Mouse (Mus musculus): ENCODE data around the gene Rnf166. TPM values are rescaled to one million over a fixed set of nuclear protein-coding genes. Genes with fewer than 3 reads are reported as not detected.

Rnf166 gene
- polyA plus RNA-seq, 1 experiment from 2014 or later = 35.3 TPM

Small RNA genes within 50 kb of the gene (microRNA-seq; reads per million reads assigned to microRNA genes)
- gene Gm24366 = not detected

Other genes starting within 250 kb of the Rnf166 start
- gene Zfpm1, start 193.9 kb downstream of the Rnf166 start, polyA plus RNA-seq (2014; fragmentation: Nextera tagmentation; extraction: Ambion mirVana) = 2.7 and 2.8 TPM in 2 replicates
- not detected in 2 replicates for gene Trhr2, start 115.3 kb downstream of the Rnf166 start, polyA plus RNA-seq (2014; fragmentation: Nextera tagmentation; extraction: Ambion mirVana)
- gene Zc3h18, start 99.5 kb downstream of the Rnf166 start, polyA plus RNA-seq (2014; fragmentation: Nextera tagmentation; extraction: Ambion mirVana) = 35.7 and 43.8 TPM in 2 replicates
- gene Il17c, start 54.0 kb downstream of the Rnf166 start, polyA plus RNA-seq (2014; fragmentation: Nextera tagmentation; extraction: Ambion mirVana) = not detected in 2 replicates
- 186 and 216 TPM in 2 replicates for gene Cyba, start 43.1 kb downstream of the Rnf166 start, polyA plus RNA-seq (2014; fragmentation: Nextera tagmentation; extraction: Ambion mirVana)
- 23.2 and 36.1 TPM in 2 replicates for gene Mvd, start 32.6 kb downstream of the Rnf166 start, polyA plus RNA-seq (2014; fragmentation: Nextera tagmentation; extraction: Ambion mirVana)
- gene Snai3, start 15.3 kb downstream of the Rnf166 start, polyA plus RNA-seq (2014; fragmentation: Nextera tagmentation; extraction: Ambion mirVana) = 0.23 and 0.51 TPM in 2 replicates
- 50.4 and 51.6 TPM in 2 replicates for gene Ctu2, start 79 bp upstream of the Rnf166 start, polyA plus RNA-seq (2014; fragmentation: Nextera tagmentation; extraction: Ambion mirVana)
- gene Piezo1, start 75.3 kb upstream of the Rnf166 start, polyA plus RNA-seq (2014; fragmentation: Nextera tagmentation; extraction: Ambion mirVana) = 16.5 and 17.9 TPM in 2 replicates
- 42.7 and 48.5 TPM in 2 replicates for gene Cdt1, start 92.0 kb upstream of the Rnf166 start, polyA plus RNA-seq (2014; fragmentation: Nextera tagmentation; extraction: Ambion mirVana)
- gene Aprt, start 100.8 kb upstream of the Rnf166 start, polyA plus RNA-seq (2014; fragmentation: Nextera tagmentation; extraction: Ambion mirVana) = 370 and 400 TPM in 2 replicates
- gene Galns, start 135.4 kb upstream of the Rnf166 start, polyA plus RNA-seq (2014; fragmentation: Nextera tagmentation; extraction: Ambion mirVana) = 10.6 and 14.7 TPM in 2 replicates
- gene Trappc2l, start 135.6 kb upstream of the Rnf166 start, polyA plus RNA-seq (2014; fragmentation: Nextera tagmentation; extraction: Ambion mirVana) = 59.8 and 74.9 TPM in 2 replicates
- not detected in 2 replicates for gene Pabpn1l, start 146.7 kb upstream of the Rnf166 start, polyA plus RNA-seq (2014; fragmentation: Nextera tagmentation; extraction: Ambion mirVana)
- gene Cbfa2t3, start 223.0 kb upstream of the Rnf166 start, polyA plus RNA-seq (2014; fragmentation: Nextera tagmentation; extraction: Ambion mirVana) = 3.6 and 3.7 TPM in 2 replicates

All from kidney, embryonic 14.5 days (tissue).